Mouse (Mus musculus) gonadal fat pad, adult 2 months (tissue): ENCODE data around the gene Gm16181. TPM values are rescaled to one million over a fixed set of nuclear protein-coding genes. Genes with fewer than 3 reads are reported as not detected.

Experiments used
- DNase-seq: peaks from one replicate; pipeline ENCODE4 v3.0.0-alpha.2; 2012; ENCODE audit warnings: low read depth
- polyA plus RNA-seq: library from polyadenylated mRNA; depleted of rRNA; stranded (reverse); fragments of >200 nt; gene quantifications from 2 replicates; pipeline ENCODE4 v1.2.3, GENCODE M21; 2012

Gm16181 gene
- polyA plus RNA-seq, 1 experiment = 3.1 TPM

DNA sequence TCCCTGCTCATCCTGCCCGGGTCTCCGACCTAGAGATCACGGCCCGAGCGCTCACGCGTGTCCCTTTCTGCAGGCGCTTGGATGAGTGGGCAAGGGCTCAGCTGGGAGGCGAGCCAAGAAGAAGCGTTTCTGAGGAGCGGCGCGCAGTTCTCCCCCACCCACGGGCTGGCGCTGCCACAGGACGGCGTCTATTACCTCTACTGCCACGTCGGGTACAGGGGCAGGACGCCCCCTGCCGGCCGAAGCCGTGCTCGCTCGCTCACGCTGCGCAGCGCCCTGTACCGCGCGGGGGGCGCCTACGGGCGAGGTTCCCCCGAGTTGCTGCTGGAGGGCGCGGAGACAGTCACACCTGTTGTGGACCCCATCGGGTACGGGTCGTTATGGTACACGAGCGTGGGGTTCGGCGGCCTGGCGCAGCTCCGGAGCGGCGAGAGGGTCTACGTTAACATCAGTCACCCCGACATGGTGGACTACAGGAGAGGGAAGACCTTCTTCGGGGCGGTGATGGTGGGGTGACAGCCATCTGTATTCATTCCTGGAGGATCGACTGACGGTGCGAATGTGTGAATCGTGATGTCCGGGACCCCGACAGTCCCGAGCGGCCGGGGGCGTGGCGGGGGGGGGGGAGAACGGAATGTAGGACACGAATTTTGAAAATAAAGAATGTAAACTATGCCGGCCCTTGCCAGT is 24.9 kb upstream of the Gm16181 start:
- DNase-seq = no peak

- DNase-seq = no peak
These were observed 24.4 kb upstream of the Gm16181 start for GRCm38 (mm10) chr17:35196321-35196641.

GRCm38 (mm10) chr17:35197126-35197525 is 23.5 kb upstream of the Gm16181 start:
- no peak for DNase-seq

DNA sequence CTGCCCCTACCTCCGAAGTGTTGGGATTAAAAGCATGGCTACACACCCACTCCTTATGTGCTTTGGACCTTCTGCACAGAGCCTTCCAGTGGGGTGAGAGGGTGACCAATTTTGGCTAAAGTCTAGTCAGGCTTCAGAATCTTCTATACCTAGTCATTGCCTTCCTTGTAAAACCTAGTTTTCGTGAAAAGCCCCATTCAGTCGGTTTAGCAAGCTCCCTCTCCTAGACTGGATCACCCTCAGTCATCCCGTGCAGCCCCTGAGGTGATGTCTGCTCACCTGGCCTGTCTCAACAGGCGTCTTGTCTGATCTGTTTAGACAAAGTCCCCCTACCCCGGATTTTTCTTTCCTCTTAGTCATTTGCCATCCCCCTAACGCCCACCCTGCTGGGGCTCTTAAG is 22.6 kb upstream of the Gm16181 start:
- DNase-seq = no peak

GRCm38 (mm10) chr17:35198946-35199345 is 21.7 kb upstream of the Gm16181 start:
- DNase-seq = no peak

- DNase-seq = no peak
These were observed 20.2 kb upstream of the Gm16181 start for GRCm38 (mm10) chr17:35200398-35200797.

GRCm38 (mm10) chr17:35201128-35201527 is 19.5 kb upstream of the Gm16181 start:
- DNase-seq = no peak

DNA sequence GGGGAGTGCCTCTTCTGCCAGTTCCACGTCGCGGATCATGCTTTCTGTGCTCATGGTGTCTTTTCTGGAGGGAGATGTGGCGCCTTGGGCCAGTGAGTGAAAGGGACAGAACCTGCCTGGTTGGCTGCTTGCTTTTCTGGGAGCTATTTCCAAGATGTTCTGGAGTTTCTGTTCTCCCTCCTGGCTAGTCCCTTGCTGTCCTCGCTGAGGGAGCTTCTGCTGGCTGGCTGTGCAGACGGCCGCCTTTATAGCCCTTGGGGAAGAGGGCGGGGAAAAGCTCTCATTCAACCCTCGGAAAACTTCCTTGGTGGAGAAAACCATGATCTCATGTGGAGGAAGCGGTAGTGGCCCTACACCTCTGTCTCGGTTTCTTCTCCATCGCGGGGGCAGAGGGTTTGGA is 18.8 kb upstream of the Gm16181 start, which contains the start of gene Tnf:
TSS of gene Tnf (minus strand) at position 221 of the 400 bp plus-strand sequence.
- DNase-seq = no peak

- no peak for DNase-seq
These were observed 18.2 kb upstream of the Gm16181 start for GRCm38 (mm10) chr17:35202442-35202841.

- no peak for DNase-seq
These were observed 15.9 kb upstream of the Gm16181 start, which contains the start of gene Lta for GRCm38 (mm10) chr17:35204494-35205379. TSS of gene Lta (minus strand) at chr17:35205351.

GRCm38 (mm10) chr17:35205380-35205769 is 15.3 kb upstream of the Gm16181 start:
- DNase-seq = no peak

DNA sequence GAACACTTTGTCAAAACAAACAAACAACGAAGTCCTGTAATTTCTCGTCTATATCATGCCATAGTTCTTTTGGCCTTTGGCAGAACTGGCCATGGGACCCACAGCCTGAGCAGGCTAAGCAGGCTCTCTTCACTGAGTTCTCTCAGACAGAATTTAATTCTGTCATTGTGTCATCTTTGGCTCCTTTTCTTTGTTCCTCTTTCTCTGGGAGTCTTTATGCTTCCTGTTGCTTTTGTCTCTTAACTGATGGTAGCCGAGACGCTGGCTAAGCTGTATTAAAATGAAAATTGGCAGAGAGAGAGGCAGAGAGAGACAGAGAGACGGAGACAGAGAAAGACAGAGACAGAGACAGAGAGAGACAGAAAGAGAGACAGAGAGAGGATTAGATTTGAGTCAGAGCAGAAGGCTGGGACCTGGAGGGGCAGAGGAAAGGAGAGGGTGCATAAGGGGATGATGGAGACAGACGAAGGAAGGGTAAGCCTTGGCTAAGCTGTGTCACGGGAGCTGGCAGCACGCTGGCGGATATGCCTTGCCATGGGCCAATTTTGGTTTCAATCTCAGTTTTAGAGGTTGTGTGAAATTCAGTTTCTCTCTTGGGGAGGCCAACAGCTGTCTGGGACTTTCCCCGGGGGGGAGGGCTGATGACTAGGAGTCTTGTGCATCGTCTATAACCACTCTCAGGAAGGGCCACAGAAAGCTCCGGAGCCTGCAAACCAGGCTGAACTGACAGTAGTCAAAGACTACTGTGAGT is 10.7 kb upstream of the Gm16181 start:
- no peak for DNase-seq

DNA sequence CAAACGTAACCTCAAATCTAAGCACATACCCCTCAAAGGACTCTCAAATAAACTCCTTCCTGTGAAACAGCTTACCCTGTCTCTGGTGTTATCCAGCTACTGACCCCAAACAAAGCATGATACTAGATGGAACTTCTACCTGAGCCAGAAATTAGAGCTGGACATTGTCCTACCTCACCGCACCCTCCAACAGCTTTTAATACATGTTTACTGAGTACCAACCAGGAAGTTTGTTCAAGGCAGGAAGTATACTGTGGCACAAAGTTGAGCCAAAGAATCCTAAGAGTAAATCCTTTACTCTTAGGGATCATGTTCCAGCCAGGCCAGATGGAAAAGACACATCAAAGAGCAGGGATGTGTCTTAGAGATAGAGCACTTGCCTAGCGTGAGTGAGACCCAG is 10.0 kb upstream of the Gm16181 start:
- DNase-seq = no peak

- DNase-seq = no peak
These were observed 7.6 kb upstream of the Gm16181 start for GRCm38 (mm10) chr17:35213071-35213470.

GRCm38 (mm10) chr17:35218516-35219193 is 2.0 kb upstream of the Gm16181 start:
- no peak for DNase-seq

DNA sequence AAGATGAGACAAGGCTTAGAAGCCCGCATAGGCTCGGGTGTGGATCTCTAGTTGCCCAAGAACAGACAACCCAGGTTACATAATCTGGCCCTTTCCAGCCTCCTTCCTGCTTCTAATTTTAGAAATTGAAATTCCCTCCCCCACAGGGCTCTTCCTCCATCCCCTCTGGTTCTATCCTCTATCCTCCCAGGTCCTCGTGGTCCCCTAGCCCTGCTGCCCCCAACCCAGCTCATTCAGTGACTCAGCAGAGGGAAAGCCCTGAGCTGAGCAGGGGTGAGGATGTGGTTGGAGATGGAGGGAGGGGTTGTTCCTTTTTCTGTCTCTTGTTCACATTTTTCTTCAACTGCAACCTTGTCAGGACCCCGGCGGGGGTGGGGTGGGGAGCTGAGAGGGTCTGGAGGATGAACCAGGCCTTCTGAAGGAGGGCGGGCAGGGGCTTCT is 1.0 kb upstream of the Gm16181 start:
- DNase-seq = no peak

GRCm38 (mm10) chr17:35222299-35222698 is 1.7 kb downstream of the Gm16181 start:
- DNase-seq = no peak

GRCm38 (mm10) chr17:35224641-35225040 is 4.0 kb downstream of the Gm16181 start:
- no peak for DNase-seq

GRCm38 (mm10) chr17:35225456-35225855 is 4.8 kb downstream of the Gm16181 start:
- no peak for DNase-seq

- no peak for DNase-seq
These were observed 6.0 kb downstream of the Gm16181 start for GRCm38 (mm10) chr17:35226561-35227046.

- DNase-seq = no peak
These were observed 10.4 kb downstream of the Gm16181 start for GRCm38 (mm10) chr17:35231022-35231421.

DNA sequence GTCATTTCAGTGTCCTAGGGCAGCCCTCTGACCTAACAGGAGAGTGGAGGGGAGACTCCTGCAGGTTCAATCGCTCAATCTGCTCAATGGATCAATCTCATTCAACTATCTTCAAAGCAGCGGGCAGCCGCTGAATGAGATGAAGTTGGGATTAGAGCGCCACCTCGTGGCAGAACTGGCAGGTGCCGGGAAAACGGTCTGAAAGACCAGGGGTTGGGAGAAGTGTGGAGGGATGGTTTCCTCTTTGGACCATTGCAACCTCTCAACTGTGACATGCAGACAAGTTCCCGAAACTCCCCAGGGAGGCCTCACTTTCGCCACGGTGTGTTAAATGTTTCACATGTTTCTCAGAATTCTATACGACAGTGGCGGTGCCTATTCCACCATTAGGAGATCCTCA is 11.4 kb downstream of the Gm16181 start:
- no peak for DNase-seq
